In the genomic region with DNA sequence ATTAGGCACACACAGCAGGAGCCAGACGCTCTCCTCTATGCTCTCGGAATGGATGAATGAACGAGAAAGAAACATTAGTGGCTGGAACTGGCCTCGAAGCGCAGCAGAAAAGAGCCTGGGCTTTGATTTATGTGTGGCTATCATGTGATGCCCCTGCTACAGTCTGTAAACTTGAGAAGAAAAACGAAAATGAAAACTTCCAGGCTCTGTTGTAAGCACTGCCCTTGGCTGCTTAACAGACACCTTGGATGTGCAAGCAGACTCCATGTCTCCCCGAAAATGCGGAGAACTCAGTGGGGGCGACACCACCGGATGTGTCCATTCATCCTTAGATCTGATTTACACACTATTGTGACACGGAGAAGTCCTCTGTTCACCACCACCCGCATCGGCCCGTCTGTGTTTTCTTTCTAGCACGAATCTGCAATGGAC, we compare ENCODE assay signal across 11 mouse cellular contexts. TPM values are rescaled to one million over a fixed set of nuclear protein-coding genes. Genes with fewer than 3 reads are reported as not detected.
DNase-seq lines count a peak whose midpoint lies in the region; ATAC-seq lines count a peak whose summit lies in the region.
"Had no signal": no experiment of that assay in that cellular context is flagged by ENCODE, and none has a peak within 500 bp of the region (broad histone marks: within the 10 kb centered on the region; RNA-seq: fewer than 3 reads in every experiment).

No protein-coding gene starts in this region.

- H3K36me3 ChIP-seq in kidney, embryonic 14.5 days (ENCODE audit: control insufficient read depth, insufficient read depth, low read length) = no peaks in the 10 kb centered on the region
- no peaks in the 10 kb centered on the region for H3K36me3 ChIP-seq in intestine, embryonic 16.5 days (ENCODE audit: control insufficient read depth, insufficient read depth, low read length)
- H3K36me3 ChIP-seq in neural tube, embryonic 11.5 days (ENCODE audit: control insufficient read depth, insufficient read depth, low read length) = no peaks in the 10 kb centered on the region
- no peaks in the 10 kb centered on the region for H3K36me3 ChIP-seq in heart, embryonic 10.5 days

- H3K4me3 ChIP-seq in kidney, embryonic 14.5 days (ENCODE audit: low read length) = peak overlapping the region; percentile 28
- H3K4me3 ChIP-seq in intestine, embryonic 16.5 days (ENCODE audit: low read length) = no peak overlapping the region
- H3K4me3 ChIP-seq in neural tube, embryonic 11.5 days (ENCODE audit: low read depth, low read length) = peak overlapping the region; percentile 25
- H3K4me3 ChIP-seq in heart, embryonic 10.5 days = no peak overlapping the region
- H3K4me3 ChIP-seq: myocyte had no signal

- peak overlapping the region; percentile 42 for H3K4me2 ChIP-seq in kidney, embryonic 14.5 days (replicated peaks; ENCODE audit: low read depth, low read length)
- 0 out of 2 replicates have a peak overlapping the region, but pooled peaks have one; percentile 3 for H3K4me2 ChIP-seq in intestine, embryonic 16.5 days (ENCODE audit: low read depth, low read length)
- peak overlapping the region; percentile 41 for H3K4me2 ChIP-seq in neural tube, embryonic 11.5 days (ENCODE audit: low read depth)
- H3K4me2 ChIP-seq: liver, embryonic 11.5 days had no signal

- DNase-seq in kidney, adult 11 months = no peak
- peak; percentile 47 for DNase-seq in embryo, embryonic 10.5 days (ENCODE audit: low spot score)
- DNase-seq in neural tube, embryonic 11.5 days (ENCODE audit: low spot score) = peak; percentile 54
- no peak for DNase-seq in cerebellum, postnatal 14 days
- DNase-seq in heart, embryonic 10.5 days (ENCODE audit: low spot score) = no peak
- DNase-seq in left cerebral cortex, adult 9 months (ENCODE audit: low spot score in 2 of 2) = no peak
- DNase-seq: cerebellum, postnatal 25 days had no signal

- WGBS in kidney, embryonic 14.5 days = 9% methylated on average over 15 of the region's 15 CpGs
- WGBS in intestine, embryonic 16.5 days = 30% methylated on average over 15 of the region's 15 CpGs
- 13% methylated on average over 15 of the region's 15 CpGs for WGBS in neural tube, embryonic 11.5 days
- 74% methylated on average over 15 of the region's 15 CpGs for WGBS in heart, embryonic 10.5 days

- peaks cover 27% of the 10 kb centered on the region; the same call in 1 of the 2 replicates for H3K4me1 ChIP-seq in kidney, embryonic 14.5 days (ENCODE audit: control insufficient read depth, insufficient read depth, low read length)
- peaks cover 23% of the 10 kb centered on the region for H3K4me1 ChIP-seq in intestine, embryonic 16.5 days (ENCODE audit: control insufficient read depth, insufficient read depth, low read length)
- peaks cover 21% of the 10 kb centered on the region; the same call in 1 of the 2 replicates for H3K4me1 ChIP-seq in neural tube, embryonic 11.5 days (ENCODE audit: control insufficient read depth, insufficient read depth, low read length)
- H3K4me1 ChIP-seq in heart, embryonic 10.5 days = peaks cover 23% of the 10 kb centered on the region

- H3K9me3 ChIP-seq in kidney, embryonic 14.5 days (ENCODE audit: control insufficient read depth, low read length) = no peaks in the 10 kb centered on the region
- H3K9me3 ChIP-seq in intestine, embryonic 16.5 days (ENCODE audit: control insufficient read depth, low read length) = no peaks in the 10 kb centered on the region
- no peaks in the 10 kb centered on the region for H3K9me3 ChIP-seq in neural tube, embryonic 11.5 days (ENCODE audit: control insufficient read depth, low read length)
- H3K9me3 ChIP-seq in heart, embryonic 10.5 days = no peaks in the 10 kb centered on the region

- H3K27ac ChIP-seq in kidney, embryonic 14.5 days (ENCODE audit: low read depth, low read length) = no peak overlapping the region
- peak overlapping the region; percentile 26 for H3K27ac ChIP-seq in intestine, embryonic 16.5 days (ENCODE audit: low read length)
- no peak overlapping the region for H3K27ac ChIP-seq in neural tube, embryonic 11.5 days (ENCODE audit: low read depth, low read length)
- no peak overlapping the region for H3K27ac ChIP-seq in heart, embryonic 10.5 days

- H3K27me3 ChIP-seq in kidney, embryonic 14.5 days (ENCODE audit: control insufficient read depth, insufficient read depth, low read length) = no peaks in the 10 kb centered on the region
- H3K27me3 ChIP-seq in intestine, embryonic 16.5 days (replicated peaks; ENCODE audit: control insufficient read depth, insufficient read depth, low read length) = no peaks in the 10 kb centered on the region
- no peaks in the 10 kb centered on the region for H3K27me3 ChIP-seq in neural tube, embryonic 11.5 days (ENCODE audit: control insufficient read depth, insufficient read depth, low read length)
- 0 out of 2 replicates have a peak, but pooled peaks cover 6% of the 10 kb centered on the region for H3K27me3 ChIP-seq in heart, embryonic 10.5 days (ENCODE audit: insufficient read depth, poor library complexity, severe bottlenecking)

- no peak overlapping the region for H3K9ac ChIP-seq in kidney, embryonic 14.5 days (ENCODE audit: low read depth, low read length)
- no peak overlapping the region for H3K9ac ChIP-seq in intestine, embryonic 16.5 days (ENCODE audit: low read depth, low read length)
- peak overlapping the region; percentile 29; the same call in 1 of the 2 replicates for H3K9ac ChIP-seq in neural tube, embryonic 11.5 days (ENCODE audit: low read length)

- ATAC-seq in kidney, embryonic 14.5 days (ENCODE audit: low FRiP score, low TSS enrichment) = peak; percentile 78
- peak; percentile 59 for ATAC-seq in intestine, embryonic 16.5 days
- peak; percentile 67 for ATAC-seq in neural tube, embryonic 11.5 days (ENCODE audit: insufficient read depth, low FRiP score, low TSS enrichment)

RNA-seq across cellular contexts. Expression of a gene that starts 37.6 kb away (rescaled TPM):
- polyA plus RNA-seq in kidney, embryonic 14.5 days (2014; fragmentation: Nextera tagmentation; extraction: Ambion mirVana) = 90.7 and 109 TPM in 2 replicates
- polyA plus RNA-seq in intestine, embryonic 16.5 days (2015; fragmentation: Nextera tagmentation; extraction: Ambion mirVana) = 116 and 120 TPM in 2 replicates
- polyA plus RNA-seq in neural tube, embryonic 11.5 days (2014; fragmentation: Nextera tagmentation; extraction: Ambion mirVana) = 93.2 and 110 TPM in 2 replicates
- 112 and 121 TPM in 2 replicates for polyA plus RNA-seq in heart, embryonic 10.5 days (2016; fragmentation: Nextera tagmentation; extraction: Ambion mirVana)

Comparison
In these comparisons a context has a peak if more than half of its experiments do, and no peak if none do; other contexts are left out.
1. H3K4me3 ChIP-seq: peak in kidney, embryonic 14.5 days (single experiment) and neural tube, embryonic 11.5 days (single experiment); none in intestine, embryonic 16.5 days (single experiment) and heart, embryonic 10.5 days (single experiment).
2. DNase-seq: peak in embryo, embryonic 10.5 days (single experiment) and neural tube, embryonic 11.5 days (single experiment); none in kidney, adult 11 months (single experiment), cerebellum, postnatal 14 days (0 of 2), heart, embryonic 10.5 days (single experiment) and left cerebral cortex, adult 9 months (0 of 2).
3. Peak in every context shown above with its lines, with median percentiles within 50 percentile points of each other: ATAC-seq and H3K4me2 ChIP-seq.